In genomic region chr11:115629734-115630531, GRCm38 (mm10) we compare ENCODE assay signal across 25 mouse cellular contexts. TPM values are rescaled to one million over a fixed set of nuclear protein-coding genes. Genes with fewer than 3 reads are reported as not detected.
DNase-seq lines count a peak whose midpoint lies in the region; ATAC-seq and TF ChIP-seq lines count a peak whose summit lies in the region.
"Had no signal": no experiment of that assay in that cellular context is flagged by ENCODE, and none has a peak within 500 bp of the region (broad histone marks: within the 10 kb centered on the region; RNA-seq: fewer than 3 reads in every experiment).

No protein-coding gene starts in this region.

- no peak overlapping the region for H3K4me3 ChIP-seq in CH12.LX (replicated peaks in 1 of 3; ENCODE audit: low read depth in 2 of 3, low read length in 2 of 3, poor library complexity in 1 of 3)
- no peak overlapping the region for H3K4me3 ChIP-seq in bone marrow macrophage, adult 2 months (ENCODE audit: insufficient read depth, low read length)
- no peak overlapping the region for H3K4me3 ChIP-seq in hindbrain, embryonic 11.5 days (ENCODE audit: low read depth, low read length)
- H3K4me3 ChIP-seq: embryonic facial prominence, embryonic 13.5 days; forebrain, embryonic 13.5 days; gastrocnemius, adult 2 months; heart, embryonic 10.5 days; kidney, embryonic 15.5 days; left cerebral cortex, adult 2 months had no signal

- in situ Hi-C loops in CH12.LX (cut with MboI; ENCODE audit: low pct_ligation_motif_present, low pct_unique_long_range_greater_than_20kb, low sequenced_read_pairs), result loop anchor here (25.0 kb wide), 1 partner anchor 782 kb away; the partner anchor contains the start of gene Rnf157

- TF ChIP-seq RAD21 in CH12.LX (IDR thresholded peaks at IDR 0.05; ENCODE audit: low read depth, low read length), result no peak

- H3K79me2 ChIP-seq in CH12.LX (replicated peaks; ENCODE audit: control insufficient read depth, extremely low read depth, insufficient read depth, poor library complexity, severe bottlenecking), result peaks cover 30% of the 10 kb centered on the region

- DNase-seq in cerebellum, adult 9-10 months, result peak; percentile 41
- no peak for DNase-seq in cerebellum, adult 8-10 months
- peak; percentile 93 for DNase-seq in 416B (ENCODE audit: low read depth)
- DNase-seq in CH12.LX (ENCODE audit: extremely low read depth), result peak; percentile 83
- no peak for DNase-seq in right cerebral cortex, adult 18-20 months
- no peak for DNase-seq in heart, postnatal 36 days
- no peak for DNase-seq in hindbrain, embryonic 11.5 days (ENCODE audit: low spot score)
- DNase-seq: adrenal gland, postnatal 10 days; cerebellum, postnatal 36 days; embryo, embryonic 11 days; gastrocnemius, adult 2 months; kidney, adult 11 months; kidney, postnatal 36 days; right cerebral cortex, postnatal 4 days; thymus, postnatal 14 days had no signal

- H3K36me3 ChIP-seq in CH12.LX (replicated peaks in 1 of 2; ENCODE audit: control insufficient read depth in 1 of 2, insufficient read depth in 1 of 2, low read length in 1 of 2), result peaks cover 3 to 13% of the 10 kb centered on the region in 2 experiments
- no peaks in the 10 kb centered on the region for H3K36me3 ChIP-seq in hindbrain, embryonic 11.5 days (ENCODE audit: control insufficient read depth, insufficient read depth, low read length)
- H3K36me3 ChIP-seq: embryonic facial prominence, embryonic 13.5 days; kidney, embryonic 15.5 days had no signal

- peak; percentile 13; the same call in 1 of the 2 replicates for TF ChIP-seq POLR2A in CH12.LX (IDR thresholded peaks at IDR 0.05; ENCODE audit: low read depth, low read length)
- no peak for TF ChIP-seq POLR2A in bone marrow macrophage, adult 2 months (IDR thresholded peaks at IDR 0.05; ENCODE audit: borderline replicate concordance, low read depth, low read length)

- no peak for ATAC-seq in hindbrain, embryonic 11.5 days (ENCODE audit: low FRiP score)
- ATAC-seq: forebrain, embryonic 13.5 days; hindbrain, postnatal 0 days had no signal

- peak; percentile 11; the same call in 1 of the 2 replicates for TF ChIP-seq EP300 in CH12.LX (IDR thresholded peaks at IDR 0.05; ENCODE audit: low read length)

- H3K27me3 ChIP-seq in CH12.LX (replicated peaks), result no peaks in the 10 kb centered on the region
- H3K27me3 ChIP-seq in hindbrain, embryonic 11.5 days (ENCODE audit: control insufficient read depth, insufficient read depth, low read length), result no peaks in the 10 kb centered on the region
- H3K27me3 ChIP-seq: embryonic facial prominence, embryonic 13.5 days; forebrain, embryonic 13.5 days; kidney, embryonic 15.5 days had no signal

- dilution Hi-C loops in CH12.LX (cut with MboI; ENCODE audit: extremely low pct_ligation_motif_present, extremely low pct_unique_long_range_greater_than_20kb, low sequenced_read_pairs), result no loop called here

- no peak for TF ChIP-seq CTCF in CH12.LX (conservative IDR thresholded peaks at IDR 0.05 in 1 of 2, IDR thresholded peaks at IDR 0.05 in 1 of 2; ENCODE audit: low read depth in 2 of 2, low read length in 2 of 2)
- TF ChIP-seq CTCF in bone marrow macrophage, adult 2 months (IDR thresholded peaks at IDR 0.05; ENCODE audit: low read depth, low read length), result no peak

- H3K4me2 ChIP-seq in CH12.LX (ENCODE audit: insufficient read depth, low read depth, poor library complexity, severe bottlenecking), result no peak overlapping the region; the same call in 1 of the 2 replicates
- no peak overlapping the region for H3K4me2 ChIP-seq in hindbrain, embryonic 11.5 days (replicated peaks; ENCODE audit: low read depth, low read length)
- H3K4me2 ChIP-seq: embryonic facial prominence, embryonic 13.5 days; forebrain, embryonic 13.5 days; kidney, embryonic 15.5 days; midbrain, embryonic 11.5 days had no signal

- 89% methylated on average over 13 of the region's 13 CpGs for WGBS in hindbrain, embryonic 11.5 days

- intact Hi-C loops in heart, postnatal 36 days (cut with DNase I), result loop anchor here (5.0 kb wide), 1 partner anchor 182 kb away; the partner anchor contains the start of genes Caskin2 and Tsen54

- peaks cover 31 to 54% of the 10 kb centered on the region in 2 experiments for H3K4me1 ChIP-seq in CH12.LX (ENCODE audit: control insufficient read depth in 1 of 2, insufficient read depth in 2 of 2)
- peaks cover 48% of the 10 kb centered on the region for H3K4me1 ChIP-seq in bone marrow macrophage, adult 2 months (ENCODE audit: control insufficient read depth, insufficient read depth, low read length)
- H3K4me1 ChIP-seq in hindbrain, embryonic 11.5 days (replicated peaks; ENCODE audit: control insufficient read depth, insufficient read depth, low read length), result no peaks in the 10 kb centered on the region
- H3K4me1 ChIP-seq: heart, embryonic 10.5 days had no signal

- H3K27ac ChIP-seq in CH12.LX (ENCODE audit: insufficient read depth, low read depth), result peak overlapping the region; percentile 95
- peak overlapping the region; percentile 96 for H3K27ac ChIP-seq in bone marrow macrophage, adult 2 months (ENCODE audit: insufficient read depth, low read depth, low read length)
- no peak overlapping the region for H3K27ac ChIP-seq in hindbrain, embryonic 11.5 days (ENCODE audit: low read depth, low read length)
- H3K27ac ChIP-seq: embryonic facial prominence, embryonic 13.5 days; forebrain, embryonic 13.5 days; gastrocnemius, adult 2 months; heart, embryonic 10.5 days; hindbrain, postnatal 0 days; kidney, embryonic 15.5 days; left cerebral cortex, adult 2 months; liver, embryonic 14.5 days had no signal

- H3K9ac ChIP-seq in CH12.LX (ENCODE audit: insufficient read depth, low read depth), result peak overlapping the region; percentile 14
- no peak overlapping the region for H3K9ac ChIP-seq in hindbrain, embryonic 11.5 days (ENCODE audit: low read depth, low read length)
- H3K9ac ChIP-seq: embryonic facial prominence, embryonic 13.5 days; forebrain, embryonic 13.5 days; kidney, embryonic 15.5 days; liver, embryonic 14.5 days had no signal

- no peaks in the 10 kb centered on the region for H3K9me3 ChIP-seq in CH12.LX (replicated peaks; ENCODE audit: low read length)
- H3K9me3 ChIP-seq in hindbrain, embryonic 11.5 days (ENCODE audit: control insufficient read depth, low read length), result no peaks in the 10 kb centered on the region
- H3K9me3 ChIP-seq: embryonic facial prominence, embryonic 13.5 days; forebrain, embryonic 13.5 days; G1E; heart, embryonic 10.5 days; kidney, embryonic 15.5 days had no signal

TF ChIP-seq in CH12.LX, 34 proteins besides CTCF, POLR2A, EP300 and RAD21:
- TF ChIP-seq BHLHE40 (IDR thresholded peaks at IDR 0.05; ENCODE audit: low read depth, low read length), result peak; percentile 39; the same call in 1 of the 2 replicates
- peak; percentile 31; the same call in 1 of the 2 replicates for TF ChIP-seq JUN (IDR thresholded peaks at IDR 0.05; ENCODE audit: insufficient read depth, low read depth, low read length)
- TF ChIP-seq ETS1 (conservative IDR thresholded peaks at IDR 0.05; ENCODE audit: low read depth, low read length), result 0 out of 2 replicates have a peak, but pooled peaks have one; percentile 12
- TF ChIP-seq IRF4 (IDR thresholded peaks at IDR 0.05; ENCODE audit: low read depth, low read length), result peak; percentile 72; the same call in 1 of the 2 replicates
- TF ChIP-seq TCF12 (IDR thresholded peaks at IDR 0.05; ENCODE audit: low read depth, low read length), result peak; percentile 34; the same call in 1 of the 2 replicates
- no peak for TF ChIP-seq TBP (conservative IDR thresholded peaks at IDR 0.05; ENCODE audit: low read depth, low read length)
- no peak for TF ChIP-seq USF1 (IDR thresholded peaks at IDR 0.05; ENCODE audit: low read depth, low read length)
- peak; percentile 42 for TF ChIP-seq JUND (conservative IDR thresholded peaks at IDR 0.05; ENCODE audit: low read depth, low read length)

RNA-seq across cellular contexts. Expression of gene Slc25a19, which starts 1.8 kb away (rescaled TPM):
- total RNA-seq in CH12.LX (2012; rRNA removed) (277 and 312 TPM in 2 replicates), CH12.LX (2014; rRNA removed) (278 and 294 TPM in 2 replicates)
- polyA plus RNA-seq in CH12.LX (2012; ENCODE audit: insufficient read length, low read depth), result 374 and 398 TPM in 2 replicates
- 27.0 and 37.0 TPM in 2 replicates for polyA plus RNA-seq in bone marrow macrophage, adult 2 months (2012; ENCODE audit: insufficient read depth, insufficient read length, missing spikeins)
- 10 to 100 TPM; 35.5 to 38.8 TPM for total RNA-seq in heart, postnatal 36 days (2021)
- polyA plus RNA-seq in hindbrain, embryonic 11.5 days (2014; fragmentation: Nextera tagmentation; extraction: Ambion mirVana), result 24.9 and 27.1 TPM in 2 replicates

RNA-seq across cellular contexts. Expression of gene Mif4gd, which starts 17.2 kb away (rescaled TPM):
- total RNA-seq in CH12.LX (2012; rRNA removed), result 143 and 177 TPM in 2 replicates
- total RNA-seq in CH12.LX (2014; rRNA removed), result 160 and 174 TPM in 2 replicates
- polyA plus RNA-seq in CH12.LX (2012; ENCODE audit: insufficient read length, low read depth), result 131 and 143 TPM in 2 replicates
- polyA plus RNA-seq in bone marrow macrophage, adult 2 months (2012; ENCODE audit: insufficient read depth, insufficient read length, missing spikeins), result 90.6 and 96.3 TPM in 2 replicates
- 10 to 100 TPM; 47.3 to 53.8 TPM for total RNA-seq in heart, postnatal 36 days (2021)
- 14.2 and 17.7 TPM in 2 replicates for polyA plus RNA-seq in hindbrain, embryonic 11.5 days (2014; fragmentation: Nextera tagmentation; extraction: Ambion mirVana)

RNA-seq across cellular contexts. Expression of gene Gga3, which starts 26.1 kb away (rescaled TPM):
- total RNA-seq in CH12.LX (2012; rRNA removed) (18.7 and 22.6 TPM in 2 replicates), CH12.LX (2014; rRNA removed) (7.7 TPM in 2 replicates)
- 37.2 and 39.8 TPM in 2 replicates for polyA plus RNA-seq in CH12.LX (2012; ENCODE audit: insufficient read length, low read depth)
- 60.1 and 81.9 TPM in 2 replicates for polyA plus RNA-seq in bone marrow macrophage, adult 2 months (2012; ENCODE audit: insufficient read depth, insufficient read length, missing spikeins)
- total RNA-seq in heart, postnatal 36 days (2021), result 10 to 100 TPM; 18.0 to 21.3 TPM
- 24.7 and 25.1 TPM in 2 replicates for polyA plus RNA-seq in hindbrain, embryonic 11.5 days (2014; fragmentation: Nextera tagmentation; extraction: Ambion mirVana)

RNA-seq across cellular contexts. Expression of gene Mrps7, which starts 26.2 kb away (rescaled TPM):
- total RNA-seq in CH12.LX (2012; rRNA removed), result 172 and 217 TPM in 2 replicates
- 154 and 168 TPM in 2 replicates for total RNA-seq in CH12.LX (2014; rRNA removed)
- polyA plus RNA-seq in CH12.LX (2012; ENCODE audit: insufficient read length, low read depth), result 157 and 184 TPM in 2 replicates
- 33.1 and 36.9 TPM in 2 replicates for polyA plus RNA-seq in bone marrow macrophage, adult 2 months (2012; ENCODE audit: insufficient read depth, insufficient read length, missing spikeins)
- total RNA-seq in heart, postnatal 36 days (2021), result 10 to 100 TPM; 80.1 to 85.7 TPM
- polyA plus RNA-seq in hindbrain, embryonic 11.5 days (2014; fragmentation: Nextera tagmentation; extraction: Ambion mirVana), result 93.3 and 105 TPM in 2 replicates

Comparison
In these comparisons a context has a peak if more than half of its experiments do, and no peak if none do; other contexts are left out.
1. DNase-seq: peak in cerebellum, adult 9-10 months (single experiment), 416B (single experiment) and CH12.LX (single experiment); none in cerebellum, adult 8-10 months (single experiment), right cerebral cortex, adult 18-20 months (single experiment), heart, postnatal 36 days (0 of 2) and hindbrain, embryonic 11.5 days (single experiment).